ENCODE assay signal across 7 mouse cellular contexts in the genomic region with DNA sequence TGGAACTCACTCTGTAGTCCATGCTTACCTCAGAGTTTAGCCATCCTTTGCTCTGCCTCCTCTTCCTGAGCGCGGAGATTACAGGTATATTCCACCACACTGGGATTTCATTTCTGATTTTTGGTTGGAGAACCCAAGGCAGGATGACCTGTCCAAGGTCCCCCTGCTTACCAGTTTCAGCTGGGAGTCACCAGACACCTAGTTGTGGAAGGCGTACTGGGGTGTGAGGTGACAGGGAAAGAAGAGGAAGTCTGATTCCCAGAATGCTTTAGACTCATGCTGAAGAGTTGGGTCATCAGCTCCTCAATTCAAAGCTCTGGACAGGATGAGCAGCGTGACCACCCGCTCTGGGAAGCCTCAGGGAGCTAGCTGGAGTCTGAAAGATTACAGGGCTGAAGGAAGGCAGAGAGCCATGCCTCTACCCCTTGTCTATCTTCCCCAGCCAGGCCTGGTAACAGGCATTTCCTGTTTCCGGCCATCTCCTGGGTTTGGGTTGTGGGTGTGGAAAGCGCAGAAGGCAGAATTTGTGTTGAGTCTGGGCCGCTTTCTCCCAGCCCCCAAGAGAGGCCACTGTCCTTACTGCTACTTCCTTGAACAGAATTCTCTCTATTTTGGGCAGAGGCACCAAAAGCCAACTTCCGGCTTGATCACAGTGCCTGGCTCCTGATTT. TPM values are rescaled to one million over a fixed set of nuclear protein-coding genes. Genes with fewer than 3 reads are reported as not detected.
DNase-seq lines count a peak whose midpoint lies in the region; ATAC-seq and TF ChIP-seq lines count a peak whose summit lies in the region.

No protein-coding gene starts in this region.

- WGBS in spleen, adult 2 months = 24% methylated on average over 9 of the region's 9 CpGs
- 54% methylated on average over 9 of the region's 9 CpGs for WGBS in heart, embryonic 11.5 days (ENCODE audit: insufficient replicate concordance)
- 78% methylated on average over 9 of the region's 9 CpGs for WGBS in intestine, embryonic 15.5 days
- WGBS in forebrain, embryonic 14.5 days = 88% methylated on average over 9 of the region's 9 CpGs

- no peaks in the 10 kb centered on the region for H3K27me3 ChIP-seq in spleen, adult 2 months (ENCODE audit: control insufficient read depth, insufficient read depth, low read length)
- H3K27me3 ChIP-seq in heart, embryonic 11.5 days (ENCODE audit: control insufficient read depth, insufficient read depth, low read length) = no peaks in the 10 kb centered on the region
- H3K27me3 ChIP-seq in intestine, embryonic 15.5 days (replicated peaks) = no peaks in the 10 kb centered on the region
- no peaks in the 10 kb centered on the region for H3K27me3 ChIP-seq in forebrain, embryonic 14.5 days (replicated peaks; ENCODE audit: control insufficient read depth, insufficient read depth, low read length)

- no peak for TF ChIP-seq POLR2A in spleen, adult 2 months (IDR thresholded peaks at IDR 0.05; ENCODE audit: low read depth, low read length)

- TF ChIP-seq CTCF in spleen, adult 2 months (IDR thresholded peaks at IDR 0.05; ENCODE audit: extremely low read depth, insufficient read depth, insufficient read length, insufficient replicate concordance) = no peak

- no peak overlapping the region for H3K9ac ChIP-seq in heart, embryonic 11.5 days (ENCODE audit: low read depth, low read length)
- no peak overlapping the region for H3K9ac ChIP-seq in intestine, embryonic 15.5 days
- no peak overlapping the region for H3K9ac ChIP-seq in forebrain, embryonic 14.5 days (ENCODE audit: low read length)

- DNase-seq in spleen, adult 2 months (ENCODE audit: low read depth in 1 of 2, low spot score in 2 of 2) = peak in 1 of 2 experiments; percentile 33
- no peak for DNase-seq in spleen, adult 12 weeks (ENCODE audit: low spot score)
- DNase-seq in lung, postnatal 36 days = peak; percentile 27
- no peak for DNase-seq in urinary bladder, postnatal 25 days (ENCODE audit: low spot score)
- DNase-seq in forebrain, embryonic 14.5 days (ENCODE audit: low spot score) = no peak

- peak; percentile 64 for ATAC-seq in heart, embryonic 11.5 days (replicated peaks; ENCODE audit: insufficient number of reproducible peaks, low FRiP score, low TSS enrichment)
- ATAC-seq in intestine, embryonic 15.5 days = no peak
- ATAC-seq in forebrain, embryonic 14.5 days = no peak

- H3K4me3 ChIP-seq in spleen, adult 2 months (ENCODE audit: extremely low read depth, insufficient read depth, insufficient read length) = no peak overlapping the region
- no peak overlapping the region for H3K4me3 ChIP-seq in heart, embryonic 11.5 days (ENCODE audit: low read depth, low read length)
- no peak overlapping the region for H3K4me3 ChIP-seq in intestine, embryonic 15.5 days (replicated peaks)
- H3K4me3 ChIP-seq in forebrain, embryonic 14.5 days (ENCODE audit: low read depth, low read length) = no peak overlapping the region

- peak overlapping the region; percentile 50 for H3K27ac ChIP-seq in spleen, adult 2 months (ENCODE audit: insufficient read depth, low read length)
- H3K27ac ChIP-seq in heart, embryonic 11.5 days (ENCODE audit: low read depth, low read length) = peak overlapping the region; percentile 71
- no peak overlapping the region for H3K27ac ChIP-seq in intestine, embryonic 15.5 days
- no peak overlapping the region for H3K27ac ChIP-seq in forebrain, embryonic 14.5 days (ENCODE audit: low read depth, low read length)

- peaks cover 33% of the 10 kb centered on the region for H3K4me1 ChIP-seq in spleen, adult 2 months (ENCODE audit: control insufficient read depth, insufficient read depth, insufficient read length)
- H3K4me1 ChIP-seq in heart, embryonic 11.5 days (ENCODE audit: control insufficient read depth, insufficient read depth, low read length) = no peaks in the 10 kb centered on the region
- no peaks in the 10 kb centered on the region for H3K4me1 ChIP-seq in intestine, embryonic 15.5 days (replicated peaks)
- H3K4me1 ChIP-seq in forebrain, embryonic 14.5 days (ENCODE audit: control insufficient read depth, insufficient read depth, low read length) = no peaks in the 10 kb centered on the region

- no peak overlapping the region for H3K4me2 ChIP-seq in heart, embryonic 11.5 days
- H3K4me2 ChIP-seq in intestine, embryonic 15.5 days (replicated peaks) = no peak overlapping the region
- H3K4me2 ChIP-seq in forebrain, embryonic 14.5 days (ENCODE audit: low read length) = no peak overlapping the region

- no peaks in the 10 kb centered on the region for H3K9me3 ChIP-seq in heart, embryonic 11.5 days (replicated peaks; ENCODE audit: control insufficient read depth, low read length)
- H3K9me3 ChIP-seq in intestine, embryonic 15.5 days = no peaks in the 10 kb centered on the region
- no peaks in the 10 kb centered on the region for H3K9me3 ChIP-seq in forebrain, embryonic 14.5 days (replicated peaks; ENCODE audit: control insufficient read depth, low read length)

- H3K36me3 ChIP-seq in spleen, adult 2 months (ENCODE audit: control insufficient read depth, insufficient read depth, low read length) = peaks cover 6% of the 10 kb centered on the region; the same call in 1 of the 2 replicates
- H3K36me3 ChIP-seq in heart, embryonic 11.5 days (ENCODE audit: control insufficient read depth, insufficient read depth, low read length) = no peaks in the 10 kb centered on the region
- H3K36me3 ChIP-seq in intestine, embryonic 15.5 days = no peaks in the 10 kb centered on the region
- H3K36me3 ChIP-seq in forebrain, embryonic 14.5 days (ENCODE audit: control insufficient read depth, insufficient read depth, low read length) = no peaks in the 10 kb centered on the region

RNA-seq across cellular contexts. Expression of a gene that starts 11.2 kb away (rescaled TPM):
- polyA plus RNA-seq in spleen, adult 2 months (2012; rRNA removed) = 51.6 and 53.3 TPM in 2 replicates
- 1.7 and 2.2 TPM in 2 replicates for polyA plus RNA-seq in heart, embryonic 11.5 days (2014; fragmentation: Nextera tagmentation; extraction: Ambion mirVana)
- 3.2 TPM in 2 replicates for polyA plus RNA-seq in intestine, embryonic 15.5 days (2015; fragmentation: Nextera tagmentation; extraction: Ambion mirVana)
- polyA plus RNA-seq in forebrain, embryonic 14.5 days (2014; fragmentation: Nextera tagmentation; extraction: Ambion mirVana) = 0.95 and 1.2 TPM in 2 replicates

RNA-seq across cellular contexts. Expression of a gene that starts 40.9 kb away (rescaled TPM):
- polyA plus RNA-seq in spleen, adult 2 months (2012; rRNA removed) = 9.8 and 10.5 TPM in 2 replicates
- 35.1 and 36.9 TPM in 2 replicates for polyA plus RNA-seq in heart, embryonic 11.5 days (2014; fragmentation: Nextera tagmentation; extraction: Ambion mirVana)
- polyA plus RNA-seq in intestine, embryonic 15.5 days (2015; fragmentation: Nextera tagmentation; extraction: Ambion mirVana) = 45.2 and 46.1 TPM in 2 replicates
- 10.4 and 11.8 TPM in 2 replicates for polyA plus RNA-seq in forebrain, embryonic 14.5 days (2014; fragmentation: Nextera tagmentation; extraction: Ambion mirVana)

RNA-seq across cellular contexts. Expression of a gene that starts 41.9 kb away (rescaled TPM):
- 38.5 and 39.0 TPM in 2 replicates for polyA plus RNA-seq in spleen, adult 2 months (2012; rRNA removed)
- 24.0 and 24.7 TPM in 2 replicates for polyA plus RNA-seq in heart, embryonic 11.5 days (2014; fragmentation: Nextera tagmentation; extraction: Ambion mirVana)
- polyA plus RNA-seq in intestine, embryonic 15.5 days (2015; fragmentation: Nextera tagmentation; extraction: Ambion mirVana) = 32.6 and 34.7 TPM in 2 replicates
- polyA plus RNA-seq in forebrain, embryonic 14.5 days (2014; fragmentation: Nextera tagmentation; extraction: Ambion mirVana) = 19.3 and 19.6 TPM in 2 replicates

Comparison
In these comparisons a context has a peak if more than half of its experiments do, and no peak if none do; other contexts are left out.
1. H3K27ac ChIP-seq: peak in spleen, adult 2 months (single experiment) and heart, embryonic 11.5 days (single experiment); none in intestine, embryonic 15.5 days (single experiment) and forebrain, embryonic 14.5 days (single experiment).
2. RNA of a gene that starts 11.2 kb away (polyA plus RNA-seq): 51.6 to 53.3 TPM in spleen, adult 2 months; 3.2 TPM in intestine, embryonic 15.5 days, 1.7 to 2.2 TPM in heart, embryonic 11.5 days and 0.95 to 1.2 TPM in forebrain, embryonic 14.5 days; every median in the first group is over 10 times any median in the second.